Mouse (Mus musculus): ENCODE measurements around the gene Adprhl1.
A peak's percentile ranks its signal among the peaks of the same experiment; 100 is the strongest.

Gene Adprhl1

GRCm38 (mm10) chr8:13228923-13229610 lies 24.9 kb downstream of the Adprhl1 start:
- no peak for DNase-seq

DNA sequence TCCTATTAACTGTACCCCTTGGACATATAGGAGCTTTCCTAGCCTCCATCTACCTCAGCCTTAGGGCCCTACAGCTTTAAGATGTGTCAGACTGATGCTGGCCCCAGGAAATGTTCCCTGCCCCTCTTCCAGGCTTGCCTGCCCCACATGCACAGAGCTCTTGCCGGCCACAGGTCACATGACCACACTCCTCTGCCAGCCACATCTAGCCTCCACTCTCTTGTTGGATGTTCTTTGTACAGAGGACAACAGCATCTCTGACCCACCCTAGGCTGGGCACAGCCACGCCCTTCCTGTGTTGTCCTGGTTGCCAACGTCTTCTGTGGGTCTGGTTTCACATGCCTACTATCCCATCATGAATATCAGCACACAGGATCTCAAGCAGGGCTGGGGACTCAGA lies 26.8 kb downstream of the Adprhl1 start:
- no peak for DNase-seq

GRCm38 (mm10) chr8:13226288-13226687 lies 27.7 kb downstream of the Adprhl1 start:
- no peak for DNase-seq

DNA sequence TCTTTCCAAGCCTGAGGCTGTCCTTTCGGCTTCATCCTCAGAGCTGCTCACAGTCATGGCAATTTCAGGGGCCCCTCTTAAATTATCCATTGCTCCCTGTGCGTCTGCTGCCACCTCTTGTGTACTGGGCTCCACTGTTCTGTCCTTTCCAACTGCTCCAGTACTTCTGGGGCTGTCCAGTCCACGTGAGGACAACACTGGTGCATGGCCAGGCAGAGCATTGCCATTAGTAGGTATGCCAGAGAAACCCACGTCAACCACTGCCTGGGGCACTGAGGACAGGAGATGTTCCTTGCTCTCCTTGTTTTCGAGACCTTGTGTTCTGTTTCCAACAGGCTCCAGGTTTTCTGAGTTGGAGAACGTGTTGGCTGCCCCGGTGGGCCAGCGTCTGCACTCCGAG lies 29.5 kb downstream of the Adprhl1 start:
- DNase-seq: no peak

GRCm38 (mm10) chr8:13218441-13218840 lies 35.5 kb downstream of the Adprhl1 start:
- DNase-seq: no peak

DNA sequence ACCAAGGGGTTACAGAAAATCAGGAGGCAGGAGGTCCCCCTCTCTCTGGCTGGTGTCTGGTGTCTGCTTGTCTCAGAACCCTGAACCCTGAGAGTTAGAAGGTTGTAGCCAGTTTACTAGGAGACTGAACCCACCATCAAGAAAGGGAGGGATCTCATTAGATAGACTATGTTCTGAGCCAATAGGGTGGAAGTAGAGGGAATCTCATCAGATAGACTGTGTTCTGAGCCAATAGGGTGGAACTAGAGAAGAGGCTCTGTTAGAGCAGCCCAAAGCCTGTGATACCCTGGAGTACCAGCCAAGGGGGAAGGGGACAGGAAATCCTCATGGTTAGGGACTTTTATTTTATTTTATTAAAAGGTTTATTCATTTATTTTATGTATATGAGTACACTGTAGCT lies 36.0 kb downstream of the Adprhl1 start:
- no peak for DNase-seq

- no peak for DNase-seq
These were observed 36.9 kb downstream of the Adprhl1 start for GRCm38 (mm10) chr8:13217093-13217492.

DNA sequence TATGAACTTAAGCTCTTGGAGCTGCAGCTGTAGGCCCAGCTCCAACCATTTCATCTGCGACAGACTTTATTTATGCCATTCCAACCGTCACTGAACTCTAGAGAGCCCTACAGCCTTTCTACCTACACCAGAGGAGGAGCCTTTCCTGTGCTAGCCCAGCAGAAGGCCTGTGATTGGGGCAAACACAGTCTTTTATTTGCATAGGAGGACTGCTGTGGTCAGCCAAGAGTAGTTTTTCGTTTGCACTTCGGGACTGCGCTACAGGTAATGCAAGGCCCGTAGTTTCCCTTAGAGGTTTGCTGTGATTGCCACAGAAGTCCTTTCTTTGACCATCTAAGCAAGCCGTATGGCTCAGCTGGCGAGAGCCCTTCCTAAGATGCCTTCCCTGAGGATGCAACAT lies 37.6 kb downstream of the Adprhl1 start:
- DNase-seq: no peak

DNA sequence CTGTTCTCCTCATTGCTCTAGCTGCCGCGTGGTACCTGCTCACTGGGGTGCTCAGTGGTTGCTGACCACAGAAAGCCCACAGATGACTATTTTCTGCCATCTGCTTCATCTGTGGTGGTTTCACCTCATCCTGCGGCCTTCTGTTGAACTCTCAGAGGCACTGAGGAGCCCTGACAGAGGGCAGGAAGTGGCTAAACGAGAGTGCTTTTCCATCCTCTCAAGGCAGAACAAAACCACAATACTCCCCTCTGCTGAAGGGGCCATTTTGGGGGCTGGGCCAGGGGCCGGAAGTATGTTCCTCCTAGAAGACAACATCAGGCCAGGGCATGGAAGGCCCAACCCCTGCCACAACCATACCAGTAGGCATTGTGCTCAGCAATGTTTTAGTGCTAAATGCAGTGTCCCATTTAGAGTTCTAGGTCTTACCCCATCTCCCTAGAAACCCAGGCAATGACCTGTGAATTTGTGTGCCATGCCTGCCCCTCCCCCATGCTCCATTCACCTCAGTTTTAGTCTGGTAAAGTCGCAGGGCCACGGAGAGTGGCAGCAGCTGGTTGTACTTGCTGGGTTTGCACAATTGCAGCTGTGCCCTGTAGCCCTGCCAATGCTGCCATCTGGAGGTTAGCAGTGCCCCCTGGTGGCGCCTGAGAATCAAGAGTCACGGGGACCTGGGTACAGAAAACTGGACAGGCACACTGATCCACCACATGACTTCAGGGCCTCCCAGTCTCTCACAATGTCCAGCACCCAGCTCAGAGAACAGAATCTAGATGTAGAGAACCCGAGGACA lies 40.3 kb downstream of the Adprhl1 start:
- peak; percentile 70 to 82 for DNase-seq

DNA sequence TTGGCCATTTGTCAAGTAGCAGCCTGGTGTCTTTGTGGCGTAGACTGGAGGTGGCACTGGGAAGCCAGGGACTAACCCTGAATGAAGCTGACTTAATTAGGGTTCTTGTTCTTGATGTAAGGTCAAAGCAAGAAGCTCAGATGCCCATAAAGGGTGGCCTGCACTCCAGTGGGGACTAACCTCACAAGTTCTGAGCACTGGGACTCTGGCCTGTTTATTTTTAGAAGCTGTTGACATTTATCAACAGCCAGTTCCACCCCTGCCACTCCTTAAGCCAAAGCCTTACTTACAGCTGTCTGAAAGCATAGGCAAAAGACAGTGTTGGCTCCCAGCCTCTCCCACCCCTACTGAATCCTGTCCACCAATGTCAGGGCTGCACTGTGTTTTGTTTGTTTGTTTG lies 44.2 kb downstream of the Adprhl1 start:
- no peak for DNase-seq

- no peak for DNase-seq
These were observed 45.2 kb downstream of the Adprhl1 start for GRCm38 (mm10) chr8:13208627-13209355.

DNA sequence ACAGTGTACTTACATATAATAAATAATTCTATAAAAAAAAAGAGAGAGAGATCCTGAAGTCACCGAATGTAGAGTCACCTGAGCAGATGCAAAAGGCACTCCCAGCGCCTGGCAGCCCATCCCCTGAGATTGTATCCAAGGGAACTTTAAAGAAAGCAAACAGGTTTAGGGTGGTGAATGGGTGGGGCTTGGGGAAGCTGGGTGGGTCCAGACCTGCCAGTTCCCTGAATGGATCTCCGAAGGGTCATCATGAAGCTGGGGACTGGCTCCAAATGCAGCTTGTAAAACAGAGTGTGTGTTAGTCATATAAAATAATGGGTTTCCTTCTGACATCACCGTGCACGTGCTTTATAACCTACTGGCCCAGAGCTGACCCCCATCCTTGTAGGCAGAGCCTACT lies 47.7 kb downstream of the Adprhl1 start:
- no peak for DNase-seq

DNA sequence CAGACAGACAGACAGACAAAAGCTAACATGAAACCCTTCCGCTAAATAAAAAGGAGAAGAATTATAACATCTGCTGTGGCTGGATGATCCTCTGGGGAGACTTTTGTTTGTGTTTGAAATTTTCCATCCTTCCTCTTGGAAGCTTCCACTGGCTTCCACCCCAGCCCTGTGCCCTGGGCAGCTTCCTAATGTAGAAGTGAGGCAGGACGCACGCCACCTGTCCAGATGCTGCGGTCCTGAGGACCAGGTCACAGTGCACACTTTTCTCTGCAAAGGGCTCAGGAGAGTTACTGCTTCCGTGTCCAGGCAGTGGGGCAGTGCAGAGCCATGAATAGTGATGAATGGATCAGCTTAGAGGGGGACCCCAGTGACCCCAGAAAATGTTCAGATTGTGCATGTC lies 48.7 kb downstream of the Adprhl1 start:
- no peak for DNase-seq

DNA sequence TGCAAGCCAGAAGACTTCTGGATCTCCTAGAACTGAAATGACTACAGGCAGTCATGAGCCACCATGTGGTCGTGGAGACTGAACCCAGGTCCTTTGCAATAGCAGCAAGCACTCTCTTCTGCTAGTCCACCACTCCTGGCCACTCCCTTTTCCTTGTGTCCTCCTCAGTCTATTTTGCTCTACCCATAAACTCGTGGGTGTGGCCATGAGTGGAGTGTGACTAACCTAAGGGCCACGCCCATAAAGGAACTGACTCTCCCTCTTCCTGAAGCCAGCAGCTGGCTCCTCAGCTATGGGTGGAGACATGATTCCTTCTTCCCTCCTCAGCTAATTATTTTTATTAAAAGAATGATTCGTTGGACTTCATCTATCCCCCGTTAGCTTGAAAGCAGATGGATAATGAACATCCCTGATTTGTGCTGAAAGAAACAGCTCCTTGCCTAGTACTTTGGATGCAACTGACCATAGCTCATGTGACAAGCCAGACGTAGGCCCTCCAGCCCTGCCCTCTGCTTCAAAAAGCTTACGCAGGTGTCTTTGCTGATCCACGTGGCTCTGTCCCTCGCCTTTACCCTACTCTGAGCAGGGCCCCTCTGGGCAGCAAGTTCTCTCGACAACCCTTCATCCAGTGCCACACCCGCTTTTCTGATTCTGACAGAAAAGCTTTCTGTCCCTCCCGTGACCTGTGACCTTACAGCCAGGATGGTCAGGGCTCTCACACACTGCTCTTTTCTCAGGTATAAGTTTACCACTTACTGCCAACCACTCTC lies 49.4 kb downstream of the Adprhl1 start:
- DNase-seq: no peak

DNA sequence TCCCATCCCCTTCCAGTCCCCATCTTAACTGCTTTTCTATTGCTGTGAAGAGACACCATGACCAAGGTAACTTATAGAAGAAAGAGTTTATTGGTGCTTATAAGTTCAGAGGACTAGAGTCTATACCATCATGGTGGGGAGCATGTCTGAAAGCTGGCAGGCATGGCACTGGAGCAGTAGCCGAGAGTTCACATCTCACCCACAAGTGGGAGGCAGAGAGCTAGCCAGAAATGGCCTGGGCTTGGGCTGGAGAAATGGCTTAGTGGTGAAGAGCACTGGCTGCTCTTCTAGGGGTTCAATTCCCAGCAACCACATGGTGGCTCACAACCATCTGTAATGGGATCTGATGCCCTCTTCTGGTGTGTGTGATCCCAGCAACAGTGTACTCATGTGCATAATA lies 50.5 kb downstream of the Adprhl1 start:
- DNase-seq: no peak

DNA sequence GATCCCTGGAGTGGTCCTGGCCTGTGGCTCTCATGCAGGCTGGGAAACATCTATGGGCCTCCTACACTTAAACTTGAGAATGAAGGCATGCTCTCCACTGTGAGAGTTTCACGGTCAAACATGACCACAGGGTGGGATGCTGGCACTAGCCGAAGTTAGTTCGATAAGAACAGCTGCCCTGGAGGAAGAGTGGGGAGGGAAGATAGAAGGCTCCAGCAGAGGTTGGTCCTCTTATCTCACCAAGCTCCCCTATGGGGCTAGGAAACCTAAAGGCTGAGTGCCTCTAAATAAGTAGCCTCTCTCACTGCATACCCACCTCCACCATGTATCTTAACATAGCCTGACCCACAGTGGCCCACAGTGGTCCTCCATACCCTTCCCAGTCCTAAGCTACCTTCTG lies 51.2 kb downstream of the Adprhl1 start:
- no peak for DNase-seq

GRCm38 (mm10) chr8:13202041-13202440 lies 51.9 kb downstream of the Adprhl1 start:
- DNase-seq: no peak

GRCm38 (mm10) chr8:13201013-13201334 lies 53.0 kb downstream of the Adprhl1 start:
- no peak for DNase-seq

DNA sequence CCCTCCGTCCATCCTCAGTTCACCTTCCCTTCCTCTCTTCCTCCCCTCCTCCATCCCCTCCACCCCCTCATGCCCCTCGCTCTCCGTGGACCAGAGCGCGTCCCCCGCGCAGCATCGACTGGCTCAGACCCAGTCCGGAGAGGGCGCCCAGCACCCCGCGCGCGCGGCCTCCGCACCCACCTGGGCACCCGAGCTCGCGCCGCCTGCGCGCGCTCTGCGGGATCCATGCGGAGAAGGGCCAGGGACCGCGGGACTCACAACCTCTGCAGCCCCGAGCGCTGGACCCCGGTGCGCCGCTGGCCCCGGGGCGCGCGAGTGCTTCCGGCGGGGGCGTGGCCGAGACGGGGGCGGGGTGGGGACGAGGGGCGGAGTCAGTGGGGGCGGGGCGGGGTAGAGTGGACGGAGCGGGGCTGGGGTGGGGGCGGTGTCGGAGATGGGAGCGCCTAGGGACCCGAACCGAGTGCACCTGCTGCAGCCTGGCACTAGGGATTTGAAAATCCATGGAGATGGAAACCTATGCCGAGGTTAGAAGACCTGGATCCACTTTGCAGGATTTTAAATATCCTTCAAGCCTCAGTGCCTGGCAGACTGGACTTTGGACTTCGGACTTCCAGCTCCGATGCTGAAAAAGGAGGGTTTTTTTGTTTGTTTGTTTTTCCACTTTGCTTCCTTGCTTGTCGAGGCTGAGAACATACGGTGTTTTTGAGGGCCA lies 53.5 kb downstream of the Adprhl1 start, which contains the start of gene Grtp1:
Gene Grtp1, minus strand, starts transcription at position 320 of the 712 bp plus-strand sequence.
- peak; percentile 32 to 69 for DNase-seq

- DNase-seq: no peak
These were observed 54.4 kb downstream of the Adprhl1 start for GRCm38 (mm10) chr8:13199385-13200061.

GRCm38 (mm10) chr8:13197493-13197892 lies 56.5 kb downstream of the Adprhl1 start:
- no peak for DNase-seq

- DNase-seq: no peak
These were observed 59.1 kb downstream of the Adprhl1 start for GRCm38 (mm10) chr8:13194818-13195217.

All from cerebellum, postnatal 25 days (tissue).